Mouse (Mus musculus): ENCODE measurements at regions not wholly inside any gene's neighbourhood (a gene's known extent, or its start where the extent isn't known, plus 50 kb on each side); places are given as distances from the start of the nearest gene placed in this dataset.
A peak's percentile ranks its signal among the peaks of the same experiment; 100 is the strongest.

DNA sequence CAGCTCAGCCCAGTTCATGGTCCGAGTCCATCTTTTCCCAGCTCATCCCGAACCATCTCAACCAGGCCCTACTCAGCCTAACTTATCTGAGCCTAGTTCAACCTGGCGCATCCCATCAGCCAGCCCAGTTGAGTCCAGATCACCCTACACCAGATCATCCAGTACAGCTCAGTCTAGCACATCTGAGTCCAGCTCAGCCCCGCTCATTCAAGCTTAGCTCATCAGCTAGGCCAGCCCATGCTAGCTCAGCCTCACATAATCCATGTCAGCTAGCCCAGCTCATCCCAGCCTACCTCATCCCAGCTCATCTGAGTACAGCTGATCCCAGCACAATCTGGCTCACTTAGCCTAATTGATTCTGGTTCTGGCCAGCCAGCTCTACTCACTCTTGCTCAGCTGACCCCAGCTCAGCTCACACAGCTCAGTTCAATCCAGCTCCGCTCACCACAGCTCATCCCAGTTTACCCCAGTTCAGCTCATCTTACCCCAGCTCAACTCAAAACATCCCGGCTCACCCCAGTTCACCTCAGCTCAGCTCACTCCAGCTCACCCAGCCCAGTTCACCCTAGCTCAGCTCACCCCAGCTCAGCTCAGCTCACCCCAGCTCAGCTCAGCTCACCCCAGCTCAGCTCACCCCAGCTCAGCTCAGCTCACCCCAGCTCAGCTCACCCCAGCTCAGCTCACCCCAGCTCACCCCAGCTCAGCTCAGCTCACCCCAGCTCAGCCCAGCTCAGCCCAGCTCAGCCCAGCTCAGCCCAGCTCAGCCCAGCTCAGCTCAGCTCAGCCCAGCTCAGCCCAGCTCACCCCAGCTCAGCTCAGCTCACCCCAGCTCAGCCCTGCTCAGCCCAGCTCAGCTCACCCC is 65.3 kb upstream of the Adam6b start:
- TF ChIP-seq CTCF (IDR thresholded peaks at IDR 0.05; ENCODE audit: low read depth, low read length), result no peak
- 0 out of 2 replicates have a peak, but pooled peaks have one; percentile 26 for TF ChIP-seq POLR2AphosphoS5 (IDR thresholded peaks at IDR 0.05; ENCODE audit: insufficient replicate concordance, low read depth, low read length)
- no peak for TF ChIP-seq GATA1 (IDR thresholded peaks at IDR 0.05; ENCODE audit: borderline replicate concordance, low read length)

Measured in G1E (cell line).